Mouse (Mus musculus): ENCODE data around the gene Speer2.

The Speer2 gene

GRCm38 (mm10) chr16:69863644-69864043 lies at the start of gene Speer2:
TSS of gene Speer2 (minus strand) at chr16:69863744.
- no peak for DNase-seq

GRCm38 (mm10) chr16:69904303-69904702 lies 40.8 kb upstream of the Speer2 start:
- no peak for DNase-seq

- DNase-seq, result no peak
These were observed 17.2 kb upstream of the Speer2 start for GRCm38 (mm10) chr16:69880712-69881111.

- DNase-seq, result no peak
These were observed 26.9 kb downstream of the Speer2 start for GRCm38 (mm10) chr16:69836628-69837027.

- DNase-seq, result no peak
These were observed 49.9 kb downstream of the Speer2 start for GRCm38 (mm10) chr16:69813652-69814051.
